Mouse (Mus musculus): ENCODE results near the gene Ush1g. TPM values are rescaled to one million over a fixed set of nuclear protein-coding genes. Genes with fewer than 3 reads are reported as not detected.

Ush1g gene
- polyA plus RNA-seq, 1 experiment from 2014 or later = not detected

DNA sequence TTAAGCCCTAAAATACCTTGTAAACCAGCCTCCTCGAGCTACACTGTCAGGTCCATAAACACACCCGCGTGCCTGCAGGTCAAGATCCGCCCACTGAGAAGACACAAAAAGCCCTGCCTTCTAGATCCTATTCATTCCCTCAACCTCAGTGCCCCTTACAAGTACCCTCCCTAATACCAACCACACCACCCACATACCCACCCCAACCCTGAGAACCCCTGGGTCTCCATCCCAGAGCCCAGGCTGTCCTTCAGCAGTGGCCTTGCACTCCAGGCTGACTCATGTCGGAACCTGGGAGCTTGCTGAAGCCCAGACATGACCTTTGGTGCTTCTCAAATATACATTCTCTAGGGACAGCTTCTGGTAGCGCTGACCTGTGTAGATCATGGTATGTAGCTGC is 47.1 kb downstream of the Ush1g start:
- WGBS (ENCODE audit: missing documents) = 94% methylated on average over 6 of the region's 6 CpGs
- Histone ChIP-seq H3K4me3 (ENCODE audit: inconsistent target) (no peak overlapping the region), H3K27ac (no peak overlapping the region), H3K79me2 (ENCODE audit: inconsistent target) (no peaks in the 10 kb centered on the region), H3K36me3 (ENCODE audit: inconsistent target) (no peaks in the 10 kb centered on the region)

DNA sequence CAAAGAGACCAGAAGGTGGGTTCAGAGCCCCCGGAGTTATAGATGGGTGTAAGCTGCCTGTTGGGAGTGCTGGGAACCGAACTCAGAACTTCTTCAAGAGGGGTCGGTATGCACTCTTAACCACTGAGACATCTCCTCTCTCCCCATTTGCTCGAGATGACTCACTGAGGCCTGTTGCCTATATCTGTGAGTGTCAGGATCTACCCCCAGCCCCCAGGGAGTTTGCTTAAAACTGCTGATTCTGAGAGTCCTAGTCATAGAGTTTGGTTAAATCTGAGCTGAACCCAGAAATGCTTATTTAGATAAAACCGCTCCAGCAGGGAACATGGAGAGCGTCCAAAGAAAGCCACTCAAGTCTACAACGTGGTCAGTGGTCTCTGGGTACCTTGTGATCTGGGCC is 47.7 kb downstream of the Ush1g start:
- H3K36me3 ChIP-seq (ENCODE audit: inconsistent target) = no peaks in the 10 kb centered on the region
- no peaks in the 10 kb centered on the region for H3K79me2 ChIP-seq (ENCODE audit: inconsistent target)
- 89% methylated on average over 5 of the region's 7 CpGs for WGBS (ENCODE audit: missing documents)
- no peak overlapping the region for H3K4me3 ChIP-seq (ENCODE audit: inconsistent target)
- no peak overlapping the region for H3K27ac ChIP-seq

DNA sequence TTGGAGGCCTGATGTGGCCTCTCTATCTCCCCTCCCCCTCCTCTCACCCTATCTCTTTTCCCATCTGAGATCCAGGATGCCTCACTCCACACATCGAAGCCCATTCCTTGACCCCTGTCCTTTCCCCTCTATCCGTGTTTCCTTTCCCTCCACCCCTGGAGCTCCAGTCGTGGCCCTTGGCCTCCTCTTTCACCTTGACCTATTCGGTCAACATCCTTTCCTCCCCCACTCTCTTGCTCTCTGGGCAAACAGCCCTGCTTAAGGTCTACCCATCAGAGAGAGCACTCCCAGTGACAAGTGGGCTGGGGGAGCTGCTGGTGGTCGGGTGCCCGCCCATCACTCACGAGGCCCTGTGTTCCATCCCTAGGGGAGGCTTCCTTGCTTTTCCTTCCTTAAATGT is 48.1 kb downstream of the Ush1g start:
- WGBS (ENCODE audit: missing documents) = 88% methylated on average over 6 of the region's 7 CpGs
- no peaks in the 10 kb centered on the region for H3K79me2 ChIP-seq (ENCODE audit: inconsistent target)
- no peak overlapping the region for H3K4me3 ChIP-seq (ENCODE audit: inconsistent target)
- no peaks in the 10 kb centered on the region for H3K36me3 ChIP-seq (ENCODE audit: inconsistent target)
- H3K27ac ChIP-seq = no peak overlapping the region

DNA sequence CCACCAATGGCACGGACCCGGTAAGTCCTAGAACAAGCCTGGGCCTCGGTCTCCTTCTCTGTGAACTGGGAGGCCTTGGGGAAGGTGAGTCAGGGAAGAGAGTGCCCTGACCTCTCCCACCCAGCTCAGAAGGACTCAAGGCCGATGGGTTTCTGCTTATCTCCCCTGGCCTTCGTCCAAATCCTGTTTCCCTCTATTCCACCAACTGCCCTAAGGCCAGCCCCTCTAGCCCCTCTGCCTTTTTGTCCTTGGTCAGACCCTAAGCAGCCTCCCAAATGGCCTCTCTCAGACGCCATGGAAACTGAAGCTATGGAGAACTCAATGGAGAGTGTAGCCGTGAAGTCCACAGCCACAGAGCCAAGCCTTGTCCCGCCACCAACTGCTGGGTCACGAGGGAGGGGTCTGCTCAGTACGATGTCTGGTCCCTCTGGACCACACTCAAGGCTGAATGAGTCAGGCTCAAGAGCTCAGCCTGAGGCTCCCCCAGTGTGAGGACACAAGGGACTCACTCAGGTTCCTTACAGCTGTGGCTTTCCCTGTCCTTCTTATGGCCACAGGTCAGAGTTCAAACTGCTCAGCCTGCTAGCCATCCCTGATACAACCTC is 48.8 kb downstream of the Ush1g start:
- H3K79me2 ChIP-seq (ENCODE audit: inconsistent target) = no peaks in the 10 kb centered on the region
- H3K36me3 ChIP-seq (ENCODE audit: inconsistent target) = no peaks in the 10 kb centered on the region
- no peak overlapping the region for H3K27ac ChIP-seq
- WGBS (ENCODE audit: missing documents) = 87% methylated on average over 9 of the region's 10 CpGs
- no peak overlapping the region for H3K4me3 ChIP-seq (ENCODE audit: inconsistent target)

DNA sequence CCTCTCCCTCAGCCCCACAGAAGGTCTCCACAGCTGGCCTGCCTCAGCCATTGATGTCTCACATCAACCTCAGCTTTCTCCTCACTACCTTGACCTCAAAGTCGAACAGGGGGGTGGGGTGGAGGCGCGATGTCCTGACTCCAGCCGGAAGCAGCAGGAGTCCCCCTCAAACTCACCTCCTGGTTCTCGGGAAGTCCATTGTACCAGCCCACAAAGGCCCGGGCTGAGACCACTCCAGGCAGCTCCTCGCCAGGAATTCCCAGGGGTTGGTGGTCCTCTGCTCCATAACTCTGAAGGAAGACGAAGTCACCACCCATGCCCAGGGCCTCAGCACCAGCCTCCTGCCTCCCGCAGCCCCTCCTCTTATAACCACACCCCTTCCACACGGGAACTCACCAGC is 50.4 kb downstream of the Ush1g start:
- Histone ChIP-seq H3K27ac (no peak overlapping the region), H3K4me3 (ENCODE audit: inconsistent target) (no peak overlapping the region), H3K36me3 (ENCODE audit: inconsistent target) (no peaks in the 10 kb centered on the region), H3K79me2 (ENCODE audit: inconsistent target) (no peaks in the 10 kb centered on the region)
- WGBS (ENCODE audit: missing documents) = 86% methylated on average over 10 of the region's 10 CpGs

DNA sequence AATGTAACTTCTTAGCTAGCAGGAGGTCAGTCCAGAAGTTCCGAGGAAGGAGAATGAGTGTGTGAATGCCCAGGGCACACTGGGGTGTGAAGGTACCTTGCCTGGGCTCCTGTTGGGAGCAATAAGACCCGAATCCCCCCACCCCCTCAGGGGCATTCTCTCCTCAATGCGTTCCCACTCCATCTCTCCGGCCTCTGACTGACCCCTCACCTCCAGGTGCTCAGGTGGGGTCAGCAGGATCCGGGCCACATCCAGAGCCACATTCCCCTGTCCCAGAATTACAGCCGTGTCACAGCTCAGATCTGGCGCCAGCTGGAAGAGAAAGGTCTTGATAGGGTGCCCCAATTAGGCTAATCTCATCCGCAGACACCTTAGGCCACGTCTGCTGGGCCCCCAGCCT is 50.8 kb downstream of the Ush1g start:
- Histone ChIP-seq H3K36me3 (ENCODE audit: inconsistent target) (no peaks in the 10 kb centered on the region), H3K27ac (no peak overlapping the region), H3K79me2 (ENCODE audit: inconsistent target) (no peaks in the 10 kb centered on the region), H3K4me3 (ENCODE audit: inconsistent target) (no peak overlapping the region)
- 85% methylated on average over 9 of the region's 9 CpGs for WGBS (ENCODE audit: missing documents)

DNA sequence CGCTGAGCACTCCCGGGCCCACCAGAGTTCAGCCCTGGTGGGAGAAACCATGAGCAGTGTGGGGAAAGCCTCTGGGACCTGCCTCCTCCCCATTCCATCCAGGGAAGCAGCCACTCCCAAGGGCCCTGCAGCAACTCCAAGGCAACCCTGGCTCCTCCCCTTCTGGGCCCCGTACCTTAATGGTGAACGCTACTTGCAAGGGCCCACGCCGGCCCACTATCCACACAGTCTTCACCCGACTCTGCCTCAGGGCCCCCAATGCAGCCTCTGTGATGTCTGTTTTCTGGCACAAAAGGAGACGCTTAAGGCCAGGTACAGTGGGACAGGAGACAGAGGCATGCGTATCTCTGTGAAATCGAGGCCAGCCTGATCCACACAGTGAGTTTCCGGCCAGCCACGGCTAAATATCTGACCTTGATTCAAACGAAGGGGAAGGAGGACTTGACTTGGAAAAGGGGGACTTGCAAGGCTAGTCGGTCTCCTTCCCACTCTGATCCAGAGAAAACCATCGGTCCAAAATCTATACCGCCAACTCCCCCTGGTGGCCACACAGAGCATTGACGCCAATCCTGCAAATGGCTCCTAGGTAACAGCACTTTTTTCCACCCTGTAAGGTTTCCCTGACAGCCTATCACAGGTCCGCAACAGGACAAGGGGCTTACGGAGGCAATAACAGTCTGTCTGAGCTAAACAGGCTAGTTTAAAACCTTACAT is 51.5 kb downstream of the Ush1g start:
- Histone ChIP-seq H3K4me3 (ENCODE audit: inconsistent target) (no peak overlapping the region), H3K27ac (no peak overlapping the region), H3K36me3 (ENCODE audit: inconsistent target) (no peaks in the 10 kb centered on the region), H3K79me2 (ENCODE audit: inconsistent target) (no peaks in the 10 kb centered on the region)
- 60% methylated on average over 17 of the region's 19 CpGs for WGBS (ENCODE audit: missing documents)

DNA sequence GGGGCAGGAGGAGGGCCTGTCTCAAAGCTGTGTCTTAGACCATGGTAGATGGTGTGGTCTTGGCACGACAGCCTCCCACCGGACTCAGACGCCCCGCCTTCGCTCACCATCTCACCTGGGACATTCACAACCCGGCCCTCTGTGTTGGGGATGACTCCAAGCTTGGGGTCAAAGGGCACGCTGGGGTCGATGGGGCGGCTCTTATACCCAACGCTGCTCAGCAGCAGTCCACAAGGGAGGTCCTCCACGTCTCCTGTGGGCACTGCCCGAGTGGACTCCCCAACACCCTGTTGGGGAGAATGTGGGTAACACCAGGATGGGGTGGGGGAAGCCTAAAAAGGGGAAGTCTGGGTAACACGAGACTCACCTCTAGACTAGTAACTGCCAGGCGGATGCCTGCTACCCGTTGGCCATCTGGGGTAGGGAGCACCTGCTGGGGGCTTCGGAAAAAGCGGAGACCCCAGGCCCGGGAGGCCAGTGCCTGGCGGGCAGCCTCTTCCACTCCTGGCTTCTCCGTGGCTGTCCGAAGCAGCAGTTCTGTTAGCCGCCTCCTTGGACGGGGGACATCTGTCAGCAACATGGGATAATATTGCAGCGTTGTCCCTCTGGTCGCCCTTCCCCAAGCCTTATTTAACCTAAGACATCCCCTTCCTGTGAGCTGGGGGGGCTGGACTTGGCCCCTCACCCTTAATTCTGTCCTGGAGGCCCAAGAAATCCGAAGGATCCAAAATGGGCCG is 52.3 kb downstream of the Ush1g start:
- no peak overlapping the region for H3K4me3 ChIP-seq (ENCODE audit: inconsistent target)
- no peaks in the 10 kb centered on the region for H3K36me3 ChIP-seq (ENCODE audit: inconsistent target)
- no peak overlapping the region for H3K27ac ChIP-seq
- H3K79me2 ChIP-seq (ENCODE audit: inconsistent target) = no peaks in the 10 kb centered on the region
- 84% methylated on average over 26 of the region's 27 CpGs for WGBS (ENCODE audit: missing documents)

DNA sequence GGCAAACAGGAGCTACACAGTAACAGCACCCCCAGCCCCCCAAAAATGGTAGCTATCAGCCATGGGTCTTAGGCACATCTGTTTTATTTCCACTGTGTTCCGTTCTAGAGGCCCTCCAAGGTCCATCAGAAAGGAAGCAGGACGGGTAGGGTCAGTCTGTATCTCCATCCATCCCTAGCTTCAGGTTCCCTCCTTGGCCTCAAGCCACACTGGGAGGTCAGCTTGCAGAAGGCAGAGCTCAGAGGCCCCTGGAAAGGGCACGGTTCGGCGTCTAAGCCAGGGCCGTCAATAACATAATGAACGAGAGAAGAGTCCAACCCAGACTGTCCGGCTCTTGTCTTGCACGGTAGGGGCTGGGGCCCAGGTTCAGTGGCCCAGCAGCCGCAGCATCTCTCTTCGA is 53.9 kb downstream of the Ush1g start:
- no peak overlapping the region for H3K27ac ChIP-seq
- no peaks in the 10 kb centered on the region for H3K79me2 ChIP-seq (ENCODE audit: inconsistent target)
- WGBS (ENCODE audit: missing documents) = 96% methylated on average over 11 of the region's 11 CpGs
- H3K36me3 ChIP-seq (ENCODE audit: inconsistent target) = no peaks in the 10 kb centered on the region
- H3K4me3 ChIP-seq (ENCODE audit: inconsistent target) = no peak overlapping the region

DNA sequence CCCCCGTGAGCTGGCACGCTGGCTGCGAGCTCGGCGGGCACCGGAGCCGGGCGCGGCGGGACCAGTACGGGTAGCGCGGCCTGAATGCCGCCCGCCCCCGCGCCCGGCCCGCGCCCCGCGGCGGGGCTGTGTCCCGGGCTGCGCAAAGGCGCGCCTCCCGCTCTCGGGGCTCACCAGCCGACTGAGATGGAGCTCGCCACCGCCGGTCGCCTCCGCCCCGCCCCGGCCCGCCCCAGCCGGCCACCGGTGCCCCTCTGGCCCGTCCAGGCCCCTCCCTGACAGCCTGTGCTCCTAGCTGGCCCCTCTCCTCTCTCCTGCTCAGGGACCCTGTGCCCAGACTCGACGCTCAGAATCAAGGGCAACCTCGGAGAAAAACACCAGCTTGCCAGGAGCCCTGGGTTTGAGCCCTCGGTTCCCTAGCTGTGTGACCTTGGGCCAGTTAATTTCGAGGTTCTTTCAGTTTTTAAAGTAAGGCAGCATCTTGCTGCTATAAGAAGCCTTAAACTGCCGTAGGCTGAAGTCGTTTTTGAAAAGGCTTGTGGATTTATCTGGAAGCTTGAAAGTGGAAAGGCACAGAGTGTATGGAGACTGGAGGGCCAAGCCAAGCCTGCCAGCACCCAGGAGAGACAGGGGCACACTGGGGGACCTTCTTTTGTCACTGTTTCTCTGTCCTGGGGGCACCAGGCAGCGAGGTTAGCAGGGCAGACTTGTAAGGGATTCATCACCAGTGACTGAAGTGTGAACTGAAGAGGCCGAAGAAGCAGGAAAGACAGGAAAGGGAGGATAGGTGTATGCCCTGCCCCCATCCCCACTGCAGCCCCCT is 54.6 kb downstream of the Ush1g start, which contains the start of gene Grin2c:
Grin2c (minus strand) TSS at position 183 of the 823 bp plus-strand sequence.
- Histone ChIP-seq H3K27ac (no peak within 1 kb of the TSS), H3K36me3 (ENCODE audit: inconsistent target) (no peaks in the 10 kb centered on the region), H3K4me3 (ENCODE audit: inconsistent target) (no peak within 1 kb of the TSS), H3K79me2 (ENCODE audit: inconsistent target) (no peaks in the 10 kb centered on the region)
- WGBS (ENCODE audit: missing documents) = 20% methylated on average over 38 of the region's 50 CpGs

DNA sequence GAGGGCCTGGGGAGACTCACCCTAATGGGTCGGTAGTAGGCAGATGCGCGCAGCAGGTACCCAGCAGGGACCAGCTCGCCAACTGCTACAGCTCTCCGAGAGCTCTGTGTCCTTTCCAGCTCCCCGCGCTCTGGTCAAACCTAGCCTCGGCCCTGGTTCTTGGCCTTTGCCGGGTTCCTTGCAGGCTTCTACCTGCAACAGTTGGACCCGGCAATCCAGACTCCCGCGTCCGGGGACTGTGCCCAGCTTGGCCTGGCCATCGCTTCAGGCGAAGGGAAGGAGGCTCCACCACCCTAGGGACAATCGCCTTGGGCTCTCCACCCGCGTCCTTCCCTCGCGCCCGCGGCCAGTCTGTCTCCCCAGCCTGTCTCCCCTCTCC is 55.5 kb downstream of the Ush1g start:
- WGBS (ENCODE audit: missing documents) = 9% methylated on average over 22 of the region's 22 CpGs
- H3K36me3 ChIP-seq (ENCODE audit: inconsistent target) = no peaks in the 10 kb centered on the region
- no peak overlapping the region for H3K4me3 ChIP-seq (ENCODE audit: inconsistent target)
- H3K27ac ChIP-seq = no peak overlapping the region
- no peaks in the 10 kb centered on the region for H3K79me2 ChIP-seq (ENCODE audit: inconsistent target)

DNA sequence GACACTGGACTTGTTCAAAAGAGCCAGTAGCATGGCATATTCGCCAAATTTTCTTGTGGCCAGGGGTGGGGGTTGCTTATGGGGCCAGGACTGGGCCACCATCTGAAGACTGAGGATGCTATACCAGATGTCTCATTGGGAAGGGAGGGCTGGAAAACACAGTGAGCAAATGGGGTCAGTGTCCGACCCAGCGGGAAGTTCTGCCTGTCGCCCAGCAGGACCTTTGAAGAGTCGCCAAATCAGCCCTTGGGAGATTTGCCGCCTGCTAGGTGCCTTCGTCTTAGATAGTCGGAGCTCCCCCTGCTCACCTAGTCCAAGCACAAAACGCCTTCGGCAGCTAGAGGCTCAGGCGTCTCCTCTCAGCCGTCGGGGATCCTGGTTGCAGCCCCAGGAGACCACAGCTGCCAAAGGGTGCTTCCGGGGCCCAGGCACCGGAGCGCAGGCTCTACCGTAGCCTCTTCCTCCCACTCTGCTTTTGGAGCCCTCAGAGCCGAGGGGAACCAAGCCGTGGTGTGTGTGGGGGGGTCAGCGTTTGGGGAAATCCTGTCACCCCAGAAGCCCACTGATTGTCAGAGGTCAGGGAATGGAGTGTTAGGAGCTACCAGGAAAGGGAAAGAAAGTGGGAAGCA is 56.0 kb downstream of the Ush1g start:
- H3K79me2 ChIP-seq (ENCODE audit: inconsistent target) = no peaks in the 10 kb centered on the region
- H3K36me3 ChIP-seq (ENCODE audit: inconsistent target) = no peaks in the 10 kb centered on the region
- WGBS (ENCODE audit: missing documents) = 8% methylated on average over 20 of the region's 20 CpGs
- H3K27ac ChIP-seq = no peak overlapping the region
- no peak overlapping the region for H3K4me3 ChIP-seq (ENCODE audit: inconsistent target)

Data from macrophage (primary cell).